ENCODE assay signal across 24 mouse cellular contexts in genomic region chr5:37998805-37999204, GRCm38 (mm10).
"Had no signal": no experiment of that assay in that cellular context is flagged by ENCODE, and none has a peak within 500 bp of the region (broad histone marks: within the 10 kb centered on the region; RNA-seq: fewer than 3 reads in every experiment).

No protein-coding gene starts in this region.

- H3K4me1 ChIP-seq: heart, embryonic 10.5 days; heart, embryonic 12.5 days; intestine, embryonic 15.5 days had no signal

- H3K4me2 ChIP-seq: heart, embryonic 12.5 days; hindbrain, embryonic 14.5 days; intestine, embryonic 15.5 days; limb, embryonic 12.5 days had no signal

- H3K9me3 ChIP-seq: heart, embryonic 10.5 days; heart, embryonic 12.5 days; hindbrain, embryonic 10.5 days; intestine, embryonic 15.5 days; limb, embryonic 10.5 days; limb, embryonic 12.5 days had no signal

- ATAC-seq: hindbrain, embryonic 16.5 days; inflammation-experienced regulatory T-cells, adult 6 months; intestine, embryonic 15.5 days; intestine, postnatal 0 days had no signal

- DNase-seq: gastrocnemius, adult 2 months; gastrocnemius, postnatal 10 days; gastrocnemius, postnatal 25 days; heart, adult 18-20 months; heart, postnatal 10 days; heart, postnatal 4 days; kidney, adult 18-20 months; kidney, adult 8-10 months; kidney, postnatal 10 days; kidney, postnatal 25 days; kidney, postnatal 4 days; liver had no signal

- H3K9ac ChIP-seq: heart, embryonic 12.5 days; hindbrain, embryonic 14.5 days; intestine, embryonic 15.5 days; limb, embryonic 12.5 days had no signal

- H3K27me3 ChIP-seq: intestine, embryonic 15.5 days; limb, embryonic 12.5 days had no signal

- H3K36me3 ChIP-seq: heart, embryonic 10.5 days; heart, embryonic 12.5 days; hindbrain, embryonic 10.5 days; intestine, embryonic 15.5 days; limb, embryonic 10.5 days; limb, embryonic 12.5 days had no signal

- H3K4me3 ChIP-seq: gastrocnemius, adult 2 months; heart, embryonic 10.5 days; heart, embryonic 12.5 days; hindbrain, embryonic 10.5 days; intestine, embryonic 15.5 days; layer of hippocampus, adult 2 months; left cerebral cortex, adult 2 months; limb, embryonic 10.5 days; limb, embryonic 12.5 days had no signal

- H3K27ac ChIP-seq: gastrocnemius, adult 2 months; heart, embryonic 10.5 days; hindbrain, embryonic 10.5 days; hindbrain, embryonic 14.5 days; intestine, embryonic 15.5 days; layer of hippocampus, adult 2 months; left cerebral cortex, adult 2 months; limb, embryonic 10.5 days; limb, embryonic 12.5 days had no signal
